Mouse (Mus musculus) heart, postnatal 0 days (tissue): Measurements from ENCODE around the gene H2-T24. TPM values are rescaled to one million over a fixed set of nuclear protein-coding genes. Genes with fewer than 3 reads are reported as not detected.
"Not testable (repeated sequence)": the region's sequence is repeated elsewhere in the genome, so short reads cannot be mapped to it uniquely, and the experiment has no call there.

ENCODE experiments used
- ATAC-seq: fragments of 200-750 bp; cut with Nextera tagmentation; 2 replicates; pipeline ENCODE4 v1.8.0; 2017; ENCODE audit warnings: low read depth, moderate number of reproducible peaks, moderate library complexity; ENCODE audit not compliant: insufficient read depth
- DNase-seq: peaks from one replicate; pipeline ENCODE4 v3.0.0-alpha.2; 2016; ENCODE audit warnings: low spot score
- H3K27ac ChIP-seq: fragments of 300-500 bp; sonication (generic); 2 replicates; pipeline ENCODE4 v1.5.1; 2014; ENCODE audit warnings: low read depth, mild to moderate bottlenecking
- H3K27me3 ChIP-seq: fragments of 300-500 bp; sonication (generic); 2 replicates; pipeline ENCODE4 v1.6.1; 2014; ENCODE audit warnings: low read length, mixed read lengths; ENCODE audit not compliant: control insufficient read depth, insufficient read depth
- H3K36me3 ChIP-seq: fragments of 300-500 bp; sonication (generic); replicated peaks from 2 replicates; pipeline ENCODE4 v1.6.1; 2014; ENCODE audit warnings: low read length, mixed read lengths; ENCODE audit not compliant: control insufficient read depth, insufficient read depth
- H3K4me1 ChIP-seq: fragments of 300-500 bp; sonication (generic); 2 replicates; pipeline ENCODE4 v1.6.1; 2014; ENCODE audit warnings: antibody characterized with exemption; ENCODE audit not compliant: control insufficient read depth, insufficient read depth
- H3K4me2 ChIP-seq: fragments of 300-500 bp; sonication (generic); 2 replicates; pipeline ENCODE4 v1.6.1; 2014; ENCODE audit warnings: low read depth, mild to moderate bottlenecking, low read length, moderate library complexity
- H3K4me3 ChIP-seq: fragments of 300-500 bp; sonication (generic); 2 replicates; pipeline ENCODE4 v1.5.1; 2014; ENCODE audit warnings: low read depth, low read length
- H3K9ac ChIP-seq: fragments of 300-500 bp; sonication (generic); replicated peaks from 2 replicates; pipeline ENCODE4 v1.6.1; 2014; ENCODE audit warnings: low read depth, low read length, mixed read lengths
- H3K9me3 ChIP-seq: fragments of 300-500 bp; sonication (generic); replicated peaks from 2 replicates; pipeline ENCODE4 v1.6.1; 2016; ENCODE audit warnings: low read length; ENCODE audit not compliant: control insufficient read depth
- CTCF ChIP-seq: IDR thresholded peaks from 2 replicates; pipeline ENCODE4 v1.5.1; 2016; ENCODE audit warnings: antibody characterized with exemption, control low read depth, low read depth
- EP300 ChIP-seq: IDR thresholded peaks from 2 replicates; pipeline ENCODE4 v1.6.1; 2016; ENCODE audit warnings: antibody characterized with exemption, low read depth
- WGBS: fragments of 180-500 bp; shearing (Covaris S2); extraction: QIAGEN DNeasy Blood & Tissue Kit; methylation state at CpG from one replicate; pipeline ENCODE4 v1.1.7; 2014; 5-methylcytosine and 5-hydroxymethylcytosine counted together
- polyA plus RNA-seq: library from polyadenylated mRNA; unstranded; fragments of >200 nt; fragmentation: Nextera tagmentation; extraction: Ambion mirVana; gene quantifications from 2 replicates; pipeline ENCODE4 v1.2.1, GENCODE M21; 2015
- total RNA-seq: library from RNA; depleted of rRNA; stranded (reverse); fragments of >200 nt; gene quantifications from 2 replicates; pipeline ENCODE4 v1.2.3, GENCODE M21; 2014; ENCODE audit warnings: low replicate concordance; rRNA removed

Gene H2-T24
- total RNA-seq = 6.2 TPM in 1 of 2 replicates, not detected in the other
- 1.8 TPM in 2 replicates for polyA plus RNA-seq

DNA sequence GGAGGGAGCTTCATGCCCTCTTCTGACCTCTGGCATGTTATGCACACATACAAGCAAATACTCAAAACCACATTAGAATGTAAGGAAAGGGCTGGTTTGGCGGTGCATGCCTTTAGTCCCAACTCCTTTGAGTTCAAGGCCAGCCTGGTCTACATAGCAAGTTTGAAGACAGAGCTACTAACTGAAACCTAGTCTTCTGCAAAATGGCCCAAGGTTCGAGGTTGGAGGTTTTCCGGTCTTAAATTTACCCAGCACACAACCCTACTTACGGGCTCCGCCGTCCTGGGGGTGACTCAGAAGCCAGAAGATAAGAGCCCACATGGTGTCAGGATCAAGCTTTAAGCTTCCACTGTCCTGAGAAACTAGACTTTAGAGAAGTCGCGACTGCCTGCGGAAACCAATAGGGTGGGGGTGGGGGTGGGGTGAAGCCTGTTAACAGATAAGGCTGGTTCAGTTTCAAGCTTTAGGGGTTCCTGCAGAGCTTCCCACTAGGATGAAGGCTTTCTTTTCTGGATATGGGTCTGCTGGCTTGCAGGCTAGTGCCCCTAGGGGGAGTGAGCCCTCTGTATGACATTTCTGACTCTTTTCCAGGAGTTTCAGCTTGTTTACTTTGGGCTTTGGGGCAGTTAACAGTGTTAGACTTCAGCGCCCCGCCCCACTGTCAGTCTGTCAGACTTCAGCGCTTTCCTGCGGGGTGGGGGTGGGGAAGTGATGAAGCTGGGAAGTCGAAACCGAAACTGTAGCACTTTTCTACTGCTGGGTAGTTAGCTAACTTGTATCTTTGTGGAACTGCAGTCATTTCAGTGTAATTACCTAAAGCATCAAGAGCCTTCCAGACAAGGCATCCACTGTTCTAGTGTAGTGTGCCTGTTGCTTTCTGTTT, at the start of gene H2-T24:
Gene H2-T24 (minus strand): TSS at position 370 of the 883 bp plus-strand sequence.
- H3K27ac ChIP-seq = peak within 1 kb of the TSS; percentile 75
- H3K4me3 ChIP-seq = peak within 1 kb of the TSS; percentile 31
- H3K27me3 ChIP-seq = no peaks in the 10 kb centered on the region
- H3K36me3 ChIP-seq = peaks cover 5% of the 10 kb centered on the region; the same call in 1 of the 2 replicates
- 23% methylated on average over 15 of the region's 15 CpGs for WGBS
- peak; percentile 75 for ATAC-seq
- peak; percentile 50 for DNase-seq
- H3K9ac ChIP-seq = 0 out of 2 replicates have a peak within 1 kb of the TSS, but pooled peaks have one; percentile 14
- no peaks in the 10 kb centered on the region for H3K9me3 ChIP-seq
- peak within 1 kb of the TSS; percentile 53 for H3K4me2 ChIP-seq
- H3K4me1 ChIP-seq = peaks cover 3% of the 10 kb centered on the region
- no peak for TF ChIP-seq EP300
- TF ChIP-seq CTCF = peak; percentile 6; the same call in 1 of the 2 replicates

DNA sequence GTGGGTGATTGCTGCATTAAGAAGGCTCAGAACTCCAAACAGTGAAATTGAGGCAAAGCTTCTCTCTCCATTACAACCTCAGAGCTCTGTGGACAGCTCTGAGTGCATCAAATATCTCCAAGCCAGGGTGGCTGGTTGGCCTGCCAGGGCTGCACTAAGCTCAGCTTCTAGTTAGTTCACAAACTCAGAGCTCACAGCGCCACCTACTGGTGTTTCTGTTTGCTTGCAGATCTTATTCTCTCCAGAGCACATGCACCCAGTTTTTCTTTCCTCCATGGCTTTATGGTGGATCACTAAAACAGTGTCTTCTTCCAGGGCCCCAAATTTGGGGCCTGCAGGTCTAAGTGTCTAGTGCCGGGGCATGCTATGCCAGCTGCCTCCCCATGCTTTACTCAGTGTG, 40.5 kb upstream of the H2-T24 start:
- Histone ChIP-seq H3K4me1 (no peaks in the 10 kb centered on the region), H3K9ac (no peak overlapping the region), H3K4me2 (no peak overlapping the region), H3K27ac (no peak overlapping the region), H3K27me3 (no peaks in the 10 kb centered on the region), H3K36me3 (no peaks in the 10 kb centered on the region), H3K9me3 (no peaks in the 10 kb centered on the region), H3K4me3 (no peak overlapping the region)
- peak; percentile 58 for TF ChIP-seq CTCF
- TF ChIP-seq EP300 = no peak
- peak; percentile 35 for DNase-seq
- ATAC-seq = 0 out of 2 replicates have a peak, but pooled peaks have one; percentile 39
- WGBS = 30% methylated on average over 2 of the region's 2 CpGs

DNA sequence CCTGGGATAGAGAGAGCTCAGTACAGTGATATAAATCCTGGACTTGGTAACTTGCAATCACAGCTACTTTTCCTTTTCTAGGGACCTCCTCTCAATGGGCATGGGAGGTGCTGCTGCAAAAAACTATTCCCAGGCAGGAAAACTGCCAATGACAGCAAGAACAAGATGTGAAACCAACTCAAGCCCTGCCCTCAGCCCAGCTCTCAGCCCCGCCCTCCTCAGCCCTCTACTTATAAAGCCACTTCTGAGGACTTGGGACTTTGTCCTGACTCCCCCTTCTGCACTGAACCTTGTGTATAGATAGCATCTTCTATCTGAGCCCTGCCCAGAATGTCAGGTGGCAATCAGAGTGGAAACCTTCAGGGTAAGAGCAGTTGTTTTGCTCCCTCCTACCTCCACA, 38.0 kb upstream of the H2-T24 start, which contains the start of gene Gm11127:
Gene Gm11127 (minus strand): TSS at position 10 of the 400 bp plus-strand sequence.
- H3K4me1 ChIP-seq, DNase-seq, H3K27me3 ChIP-seq, H3K9ac ChIP-seq, H3K36me3 ChIP-seq, H3K4me3 ChIP-seq, ATAC-seq, H3K9me3 ChIP-seq, H3K4me2 ChIP-seq, H3K27ac ChIP-seq: not testable (repeated sequence)
- WGBS = 44% methylated on average over 1 of the region's 1 CpGs

DNA sequence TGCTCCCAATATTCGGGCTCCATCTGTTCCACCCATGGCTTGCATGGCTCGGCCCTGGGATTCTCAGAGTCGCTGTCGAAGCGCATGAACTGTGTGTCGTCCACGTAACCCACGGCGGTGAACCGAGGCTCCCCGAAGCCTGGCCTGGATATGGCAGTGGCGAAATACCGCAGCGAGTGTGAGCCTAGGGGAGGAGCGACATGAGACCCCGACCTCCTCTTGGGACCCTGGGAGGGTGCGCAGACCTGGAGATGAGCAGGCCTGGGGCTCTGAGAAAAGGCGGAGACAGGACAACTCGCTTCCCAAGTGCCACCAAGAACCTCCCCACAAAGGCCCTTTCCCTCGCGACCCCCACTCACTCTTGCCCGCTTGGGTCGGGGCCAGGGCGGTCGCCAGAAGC, 37.6 kb upstream of the H2-T24 start:
- ATAC-seq, H3K4me2 ChIP-seq, H3K4me1 ChIP-seq, H3K27ac ChIP-seq, DNase-seq, H3K27me3 ChIP-seq, H3K9me3 ChIP-seq, H3K4me3 ChIP-seq, H3K36me3 ChIP-seq, H3K9ac ChIP-seq: not testable (repeated sequence)
- 82% methylated on average over 23 of the region's 25 CpGs for WGBS

DNA sequence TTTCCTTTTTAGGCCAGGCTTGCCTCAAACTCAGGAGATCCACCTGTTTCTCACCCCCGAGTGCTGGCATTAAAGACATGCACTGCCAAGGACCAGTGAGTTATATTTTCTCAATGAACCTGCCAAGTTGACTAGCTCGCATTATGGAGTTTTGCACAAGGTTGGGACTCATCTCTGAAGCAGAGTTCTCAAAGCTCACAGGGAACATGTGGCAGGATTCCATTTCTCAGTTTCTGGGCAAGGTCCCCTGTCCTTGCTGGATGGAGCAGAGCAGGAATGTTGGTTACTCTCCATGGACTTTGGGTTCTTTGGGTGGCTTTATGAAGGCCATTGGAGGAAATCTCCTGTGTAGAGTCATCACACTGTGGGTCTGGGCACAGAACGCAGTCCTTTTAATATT, 22.9 kb upstream of the H2-T24 start:
- Histone ChIP-seq H3K27me3 (no peaks in the 10 kb centered on the region), H3K4me3 (peak overlapping the region; percentile 51), H3K9ac (no peak overlapping the region), H3K36me3 (no peaks in the 10 kb centered on the region), H3K27ac (peak overlapping the region; percentile 59), H3K4me1 (0 out of 2 replicates have a peak, but pooled peaks cover 6% of the 10 kb centered on the region), H3K9me3 (no peaks in the 10 kb centered on the region), H3K4me2 (peak overlapping the region; percentile 69)
- DNase-seq (no peak), ATAC-seq (no peak)
- 79% methylated on average over 3 of the region's 3 CpGs for WGBS
- no peak for TF ChIP-seq EP300
- no peak for TF ChIP-seq CTCF

DNA sequence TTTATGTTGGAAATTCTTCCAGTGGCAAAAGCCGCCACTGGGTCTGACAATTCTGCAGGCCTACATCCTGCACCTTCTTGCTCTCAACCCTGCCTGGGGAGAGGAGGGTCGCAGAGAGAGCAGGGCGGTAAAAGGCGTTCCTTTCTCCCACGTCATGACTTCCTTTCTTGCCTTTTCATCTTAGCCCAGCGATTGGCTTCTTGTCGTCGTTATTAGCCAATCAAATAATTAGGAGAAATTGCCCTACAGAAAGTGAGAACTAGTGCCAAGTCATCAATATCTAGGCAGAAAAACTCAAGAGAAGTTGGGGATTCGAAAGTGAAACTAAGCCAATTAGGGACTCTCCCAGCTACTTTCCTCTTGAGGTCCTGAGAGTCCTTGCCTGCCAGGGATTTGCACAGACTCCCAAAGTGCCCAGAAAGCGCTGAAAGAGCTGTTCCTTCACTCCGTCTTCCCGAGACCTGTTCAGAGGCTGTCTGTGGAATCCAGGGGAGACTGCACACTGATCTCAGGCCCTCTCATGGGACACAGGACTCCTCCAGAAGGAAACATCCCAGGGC, 22.3 kb upstream of the H2-T24 start, which contains the start of the genes H2-T22 and Gm6034:
Gene H2-T22 (minus strand): TSS at position 138 of the 560 bp plus-strand sequence.
Gene Gm6034 (plus strand): TSS at position 352 of the 560 bp plus-strand sequence.
- ATAC-seq = peak; percentile 89

DNA sequence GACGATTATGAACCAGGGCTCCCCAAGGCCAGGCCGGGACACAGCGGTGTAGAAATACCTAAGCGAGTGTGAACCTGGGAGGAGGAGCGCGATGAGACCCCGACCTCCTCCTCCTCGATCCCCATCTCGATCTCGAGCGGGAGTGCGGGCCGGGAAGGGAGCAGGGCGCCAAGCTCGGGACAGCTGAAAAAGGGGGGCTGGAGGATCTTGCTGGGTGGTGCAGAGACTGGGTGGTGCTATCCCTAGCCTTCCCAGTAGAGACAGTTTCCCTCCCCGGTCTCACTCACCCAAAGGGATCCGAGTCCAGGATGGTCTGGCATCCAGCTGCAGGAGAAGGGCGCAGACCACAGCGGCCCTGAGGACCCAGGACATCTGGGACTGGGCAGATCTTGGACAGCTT, 21.7 kb upstream of the H2-T24 start:
- H3K36me3 ChIP-seq, H3K4me1 ChIP-seq, H3K9me3 ChIP-seq, DNase-seq, H3K27me3 ChIP-seq, H3K27ac ChIP-seq: not testable (repeated sequence)
- H3K4me2 ChIP-seq = peak overlapping the region; percentile 69
- peak; percentile 78 for ATAC-seq
- 0 out of 2 replicates have a peak overlapping the region, but pooled peaks have one; percentile 26 for H3K9ac ChIP-seq
- 2% methylated on average over 18 of the region's 19 CpGs for WGBS
- peak overlapping the region; percentile 51 for H3K4me3 ChIP-seq

More for the DNA sequence above, 22.3 kb upstream of the H2-T24 start, which contains the start of the genes H2-T22 and Gm6034:
- H3K4me1 ChIP-seq, H3K9me3 ChIP-seq, H3K27me3 ChIP-seq, H3K36me3 ChIP-seq: not testable (repeated sequence)
- Histone ChIP-seq H3K4me3 (peak within 1 kb of the TSS; percentile 51), H3K9ac (peak within 1 kb of the TSS; percentile 44; the same call in 1 of the 2 replicates), H3K4me2 (peak within 1 kb of the TSS; percentile 69), H3K27ac (peak within 1 kb of the TSS; percentile 59)
- 1% methylated on average over 12 of the region's 12 CpGs for WGBS
- peak; percentile 96 for DNase-seq

DNA sequence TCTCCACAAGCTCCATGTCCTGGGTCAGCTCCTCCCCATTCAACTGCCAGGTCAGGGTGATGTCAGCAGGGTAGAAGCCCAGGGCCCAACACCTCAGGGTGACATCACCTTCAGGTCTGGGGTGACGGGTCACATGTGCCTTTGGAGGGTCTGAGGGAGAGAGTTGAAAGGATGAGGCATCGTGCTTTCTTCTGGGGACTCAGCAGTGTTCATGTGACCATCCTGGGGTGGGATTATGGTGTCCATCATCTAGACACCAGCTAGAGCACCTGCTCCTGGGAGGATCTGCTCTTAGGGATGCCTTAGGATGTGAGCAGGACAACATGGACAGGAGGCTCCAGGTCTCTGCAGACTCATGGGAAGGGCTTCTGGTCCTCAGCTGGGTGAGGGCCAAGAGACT, 20.2 kb upstream of the H2-T24 start:
- H3K4me2 ChIP-seq, H3K9me3 ChIP-seq, H3K27ac ChIP-seq, DNase-seq, ATAC-seq, H3K27me3 ChIP-seq, H3K4me3 ChIP-seq, H3K36me3 ChIP-seq, H3K4me1 ChIP-seq, H3K9ac ChIP-seq: not testable (repeated sequence)
- 78% methylated on average over 2 of the region's 2 CpGs for WGBS
